Mouse (Mus musculus) regulatory T cell (primary cell): Measurements from ENCODE around the gene Clybl.

Source experiments
- in situ Hi-C: fragments of 300-600 bp; cut with MboI, MseI; formaldehyde crosslinking; loops from one replicate; pipeline ENCODE4 v1.15.1; 2025; ENCODE audit warnings: high pct_unique_total_duplicates

Clybl gene

GRCm38 (mm10) chr14:122181078-122181814 is at the start of gene Clybl:
Gene Clybl, plus strand, starts transcription at chr14:122181704.
- in situ Hi-C loops: no loop called here

- in situ Hi-C loops: no loop called here
These were observed 45.1 kb upstream of the Clybl start for GRCm38 (mm10) chr14:122136368-122136928.

- in situ Hi-C loops: no loop called here
These were observed 44.3 kb upstream of the Clybl start for GRCm38 (mm10) chr14:122137234-122137633.

GRCm38 (mm10) chr14:122140126-122140525 is 41.4 kb upstream of the Clybl start:
- in situ Hi-C loops: no loop called here

GRCm38 (mm10) chr14:122143585-122144269 is 37.8 kb upstream of the Clybl start:
- in situ Hi-C loops: no loop called here

- in situ Hi-C loops: no loop called here
These were observed 36.1 kb upstream of the Clybl start for GRCm38 (mm10) chr14:122145374-122145773.

- in situ Hi-C loops: loop anchor here (10.0 kb wide), 1 partner anchor 1206 kb away; no protein-coding TSS in a partner anchor
These were observed 30.9 kb upstream of the Clybl start for GRCm38 (mm10) chr14:122150616-122151015.

GRCm38 (mm10) chr14:122157738-122158137 is 23.8 kb upstream of the Clybl start:
- in situ Hi-C loops: loop anchor here (10.0 kb wide), 1 partner anchor 1213 kb away; no protein-coding TSS in a partner anchor

GRCm38 (mm10) chr14:122160916-122161315 is 20.6 kb upstream of the Clybl start:
- in situ Hi-C loops: no loop called here

GRCm38 (mm10) chr14:122168912-122169311 is 12.6 kb upstream of the Clybl start:
- in situ Hi-C loops: no loop called here

- in situ Hi-C loops: no loop called here
These were observed 11.2 kb upstream of the Clybl start for GRCm38 (mm10) chr14:122170202-122170781.

- in situ Hi-C loops: no loop called here
These were observed 10.5 kb upstream of the Clybl start for GRCm38 (mm10) chr14:122171031-122171430.

- in situ Hi-C loops: no loop called here
These were observed 5.2 kb upstream of the Clybl start for GRCm38 (mm10) chr14:122176263-122176798.

GRCm38 (mm10) chr14:122179262-122179661 is 2.2 kb upstream of the Clybl start:
- in situ Hi-C loops: no loop called here

GRCm38 (mm10) chr14:122181815-122182157 is 282 bp downstream of the Clybl start:
- in situ Hi-C loops: no loop called here

GRCm38 (mm10) chr14:122182220-122182619 is 716 bp downstream of the Clybl start:
- in situ Hi-C loops: no loop called here

- in situ Hi-C loops: no loop called here
These were observed 2.5 kb downstream of the Clybl start for GRCm38 (mm10) chr14:122183974-122184373.

- in situ Hi-C loops: no loop called here
These were observed 6.7 kb downstream of the Clybl start for GRCm38 (mm10) chr14:122188250-122188649.

GRCm38 (mm10) chr14:122189901-122190300 is 8.4 kb downstream of the Clybl start:
- in situ Hi-C loops: no loop called here

GRCm38 (mm10) chr14:122190527-122190926 is 9.0 kb downstream of the Clybl start:
- in situ Hi-C loops: no loop called here

- in situ Hi-C loops: no loop called here
These were observed 9.5 kb downstream of the Clybl start for GRCm38 (mm10) chr14:122190941-122191510.

- in situ Hi-C loops: no loop called here
These were observed 13.1 kb downstream of the Clybl start for GRCm38 (mm10) chr14:122194630-122195029.
